Mouse (Mus musculus) midbrain, postnatal 0 days (tissue): Measurements from ENCODE around the gene Plxna4. TPM values are rescaled to one million over a fixed set of nuclear protein-coding genes. Genes with fewer than 3 reads are reported as not detected.

ENCODE experiments used
- ATAC-seq: fragments of 200-750 bp; cut with Nextera tagmentation; 2 replicates; pipeline ENCODE4 v1.8.0; 2017; ENCODE audit warnings: moderate number of reproducible peaks, mild to moderate bottlenecking, moderate TSS enrichment, moderate library complexity; ENCODE audit not compliant: low FRiP score
- DNase-seq: peaks from one replicate; pipeline ENCODE4 v3.0.0-alpha.2; 2015; ENCODE audit warnings: low spot score
- H3K27ac ChIP-seq: fragments of 300-500 bp; sonication (generic); 2 replicates; pipeline ENCODE4 v1.5.1; 2014; ENCODE audit warnings: low read depth, mild to moderate bottlenecking, low read length, mixed read lengths
- H3K27me3 ChIP-seq: fragments of 300-500 bp; sonication (generic); 2 replicates; pipeline ENCODE4 v1.6.1; 2014; ENCODE audit warnings: low read length, control low read depth, mixed read lengths; ENCODE audit not compliant: insufficient read depth
- H3K36me3 ChIP-seq: fragments of 300-500 bp; sonication (generic); 2 replicates; pipeline ENCODE4 v1.6.1; 2014; ENCODE audit warnings: low read length, control low read depth, mixed read lengths; ENCODE audit not compliant: insufficient read depth
- H3K4me1 ChIP-seq: fragments of 300-500 bp; sonication (generic); 2 replicates; pipeline ENCODE4 v1.6.1; 2014; ENCODE audit warnings: mild to moderate bottlenecking, control low read depth, antibody characterized with exemption, low read length, mixed read lengths; ENCODE audit not compliant: insufficient read depth
- H3K4me2 ChIP-seq: fragments of 300-500 bp; sonication (generic); 2 replicates; pipeline ENCODE4 v1.6.1; 2014; ENCODE audit warnings: low read depth, mild to moderate bottlenecking, low read length, mixed read lengths; ENCODE audit not compliant: poor library complexity, severe bottlenecking
- H3K4me3 ChIP-seq: fragments of 300-500 bp; sonication (generic); 2 replicates; pipeline ENCODE4 v1.5.1; 2014; ENCODE audit warnings: low read depth, mild to moderate bottlenecking, low read length, moderate library complexity
- H3K9ac ChIP-seq: fragments of 300-500 bp; sonication (generic); replicated peaks from 2 replicates; pipeline ENCODE4 v1.6.1; 2014; ENCODE audit warnings: mild to moderate bottlenecking, low read length, moderate library complexity, mixed read lengths; ENCODE audit not compliant: poor library complexity, severe bottlenecking
- H3K9me3 ChIP-seq: fragments of 300-500 bp; sonication (generic); 2 replicates; pipeline ENCODE4 v1.6.1; 2016; ENCODE audit warnings: low read length, control low read depth
- CTCF ChIP-seq: IDR thresholded peaks from 2 replicates; pipeline ENCODE4 v1.5.1; 2016; ENCODE audit warnings: antibody characterized with exemption, mild to moderate bottlenecking
- WGBS: fragments of 180-500 bp; shearing (Covaris S2); extraction: QIAGEN DNeasy Blood & Tissue Kit; methylation state at CpG from one replicate; pipeline ENCODE4 v1.1.7; 2014; 5-methylcytosine and 5-hydroxymethylcytosine counted together
- polyA plus RNA-seq: library from polyadenylated mRNA; unstranded; fragments of >200 nt; fragmentation: Nextera tagmentation; extraction: Ambion mirVana; gene quantifications from 2 replicates; pipeline ENCODE4 v1.2.1, GENCODE M21; 2015
- total RNA-seq: library from RNA; depleted of rRNA; stranded (reverse); fragments of >200 nt; gene quantifications from 2 replicates; pipeline ENCODE4 v1.2.3, GENCODE M21; 2014

Plxna4 gene
- total and polyA plus RNA-seq, 2 experiments from 2014 or later = 9.6 to 39.7 TPM

GRCm38 (mm10) chr6:32224007-32224703 lies 363.8 kb downstream of the Plxna4 start:
- WGBS = 81% methylated on average over 7 of the region's 7 CpGs
- DNase-seq (peak; percentile 46), ATAC-seq (no peak)
- no peak for TF ChIP-seq CTCF
- Histone ChIP-seq H3K36me3 (peaks cover 11% of the 10 kb centered on the region), H3K27ac (no peak overlapping the region), H3K4me2 (no peak overlapping the region), H3K4me3 (no peak overlapping the region), H3K9me3 (no peaks in the 10 kb centered on the region), H3K9ac (no peak overlapping the region), H3K27me3 (no peaks in the 10 kb centered on the region), H3K4me1 (no peaks in the 10 kb centered on the region)

GRCm38 (mm10) chr6:32220765-32221164 lies 367.2 kb downstream of the Plxna4 start:
- Histone ChIP-seq H3K27ac (no peak overlapping the region), H3K27me3 (no peaks in the 10 kb centered on the region), H3K36me3 (peaks cover 12% of the 10 kb centered on the region), H3K4me1 (no peaks in the 10 kb centered on the region), H3K9ac (no peak overlapping the region), H3K9me3 (no peaks in the 10 kb centered on the region), H3K4me3 (no peak overlapping the region), H3K4me2 (no peak overlapping the region)
- WGBS = 84% methylated on average over 8 of the region's 8 CpGs
- no peak for ATAC-seq
- TF ChIP-seq CTCF = no peak
- no peak for DNase-seq

GRCm38 (mm10) chr6:32218544-32218943 lies 369.4 kb downstream of the Plxna4 start:
- ATAC-seq (no peak), DNase-seq (no peak)
- 75% methylated on average over 3 of the region's 3 CpGs for WGBS
- Histone ChIP-seq H3K27me3 (no peaks in the 10 kb centered on the region), H3K27ac (no peak overlapping the region), H3K4me2 (no peak overlapping the region), H3K4me3 (no peak overlapping the region), H3K4me1 (no peaks in the 10 kb centered on the region), H3K36me3 (peaks cover 16% of the 10 kb centered on the region), H3K9me3 (no peaks in the 10 kb centered on the region), H3K9ac (no peak overlapping the region)
- TF ChIP-seq CTCF = no peak

- DNase-seq (no peak), ATAC-seq (no peak)
- peaks cover 11% of the 10 kb centered on the region for H3K36me3 ChIP-seq
- WGBS = 40% methylated on average over 4 of the region's 4 CpGs
- TF ChIP-seq CTCF = no peak
- no peaks in the 10 kb centered on the region for H3K9me3 ChIP-seq
- no peak overlapping the region for H3K4me3 ChIP-seq
- no peak overlapping the region for H3K4me2 ChIP-seq
- no peak overlapping the region for H3K9ac ChIP-seq
- H3K27me3 ChIP-seq = no peaks in the 10 kb centered on the region
- no peak overlapping the region for H3K27ac ChIP-seq
- H3K4me1 ChIP-seq = no peaks in the 10 kb centered on the region
Observed at GRCm38 (mm10) chr6:32212439-32212838, 375.6 kb downstream of the Plxna4 start.

- H3K27me3 ChIP-seq = no peaks in the 10 kb centered on the region
- no peak for ATAC-seq
- H3K4me3 ChIP-seq = no peak overlapping the region
- no peak for TF ChIP-seq CTCF
- no peaks in the 10 kb centered on the region for H3K4me1 ChIP-seq
- no peak overlapping the region for H3K27ac ChIP-seq
- DNase-seq = no peak
- WGBS = 79% methylated on average over 7 of the region's 7 CpGs
- H3K4me2 ChIP-seq = no peak overlapping the region
- peaks cover 14% of the 10 kb centered on the region for H3K36me3 ChIP-seq
- H3K9me3 ChIP-seq = no peaks in the 10 kb centered on the region
- H3K9ac ChIP-seq = no peak overlapping the region
Observed at GRCm38 (mm10) chr6:32210139-32210538, 377.9 kb downstream of the Plxna4 start.

- WGBS = 86% methylated on average over 7 of the region's 7 CpGs
- H3K4me3 ChIP-seq = no peak overlapping the region
- peaks cover 7% of the 10 kb centered on the region; the same call in 1 of the 2 replicates for H3K36me3 ChIP-seq
- H3K9ac ChIP-seq = no peak overlapping the region
- H3K9me3 ChIP-seq = no peaks in the 10 kb centered on the region
- H3K4me1 ChIP-seq = no peaks in the 10 kb centered on the region
- no peak overlapping the region for H3K27ac ChIP-seq
- no peak overlapping the region for H3K4me2 ChIP-seq
- no peak for DNase-seq
- no peak for TF ChIP-seq CTCF
- ATAC-seq = no peak
- no peaks in the 10 kb centered on the region for H3K27me3 ChIP-seq
Observed at GRCm38 (mm10) chr6:32208951-32209350, 379.0 kb downstream of the Plxna4 start.
